Mouse (Mus musculus): ENCODE data around the gene Fastk.

Fastk gene

DNA sequence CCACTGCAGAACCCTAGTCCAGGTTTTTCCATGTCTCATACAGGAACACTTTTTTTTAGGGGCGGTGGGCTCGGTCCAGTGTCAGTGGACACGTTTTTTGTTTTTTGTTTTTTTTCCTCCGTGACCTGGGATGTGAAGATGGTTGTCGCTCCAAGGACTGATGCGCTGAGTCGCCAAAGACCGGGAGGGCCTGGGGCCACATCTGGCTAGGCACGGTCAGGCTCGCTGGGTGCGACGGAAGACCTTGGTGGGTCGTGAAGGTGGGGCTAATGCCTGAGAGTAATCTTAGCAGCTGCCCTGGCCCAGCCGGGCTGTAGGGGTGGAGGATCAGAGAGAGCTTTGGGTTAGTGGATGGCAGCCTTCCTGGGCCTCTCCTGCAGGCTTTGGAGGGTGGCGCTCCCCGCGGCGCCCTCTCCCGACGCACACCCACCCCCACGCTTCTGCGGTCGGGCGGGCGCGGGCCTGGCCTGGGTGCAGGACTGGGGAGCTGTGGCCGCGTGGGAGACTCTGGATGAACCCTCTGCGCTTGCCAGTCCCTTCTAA, 7.7 kb upstream of the Fastk start:
- peak; percentile 61 for DNase-seq (ENCODE audit: low read depth)

DNA sequence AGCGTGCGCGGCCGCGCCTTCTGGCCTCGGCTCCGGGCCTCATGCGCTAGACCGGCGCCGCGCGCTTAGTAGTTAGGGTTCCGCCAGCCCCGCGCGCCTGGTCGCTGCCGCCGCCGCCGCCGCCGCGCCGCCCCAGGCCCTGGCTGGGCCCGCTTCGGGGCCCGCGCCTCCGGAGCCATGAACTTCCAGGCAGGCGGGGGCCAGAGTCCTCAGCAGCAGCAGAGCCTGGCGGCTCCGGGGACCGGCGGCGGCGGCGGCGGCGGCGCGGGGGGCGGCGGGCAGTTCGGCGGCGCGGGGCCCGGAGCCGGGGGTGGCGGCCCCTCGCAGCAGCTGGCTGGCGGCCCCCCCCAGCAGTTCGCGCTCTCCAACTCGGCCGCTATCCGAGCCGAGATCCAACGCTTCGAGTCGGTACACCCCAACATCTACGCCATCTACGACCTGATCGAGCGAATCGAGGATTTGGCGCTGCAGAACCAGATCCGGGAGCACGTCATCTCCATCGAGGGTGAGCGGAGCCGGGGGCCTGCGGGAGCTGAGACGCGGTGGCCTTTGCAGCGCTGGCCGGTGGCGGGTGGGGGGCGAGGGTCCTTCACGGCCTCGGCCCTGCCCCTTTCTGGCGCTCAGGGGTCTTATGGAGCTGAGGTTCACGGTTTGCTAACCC, 7.1 kb upstream of the Fastk start, which contains the start of gene Agap3:
Gene Agap3 (plus strand): TSS at position 148 of the 661 bp plus-strand sequence.
- DNase-seq (ENCODE audit: low read depth) = peak; percentile 46

DNA sequence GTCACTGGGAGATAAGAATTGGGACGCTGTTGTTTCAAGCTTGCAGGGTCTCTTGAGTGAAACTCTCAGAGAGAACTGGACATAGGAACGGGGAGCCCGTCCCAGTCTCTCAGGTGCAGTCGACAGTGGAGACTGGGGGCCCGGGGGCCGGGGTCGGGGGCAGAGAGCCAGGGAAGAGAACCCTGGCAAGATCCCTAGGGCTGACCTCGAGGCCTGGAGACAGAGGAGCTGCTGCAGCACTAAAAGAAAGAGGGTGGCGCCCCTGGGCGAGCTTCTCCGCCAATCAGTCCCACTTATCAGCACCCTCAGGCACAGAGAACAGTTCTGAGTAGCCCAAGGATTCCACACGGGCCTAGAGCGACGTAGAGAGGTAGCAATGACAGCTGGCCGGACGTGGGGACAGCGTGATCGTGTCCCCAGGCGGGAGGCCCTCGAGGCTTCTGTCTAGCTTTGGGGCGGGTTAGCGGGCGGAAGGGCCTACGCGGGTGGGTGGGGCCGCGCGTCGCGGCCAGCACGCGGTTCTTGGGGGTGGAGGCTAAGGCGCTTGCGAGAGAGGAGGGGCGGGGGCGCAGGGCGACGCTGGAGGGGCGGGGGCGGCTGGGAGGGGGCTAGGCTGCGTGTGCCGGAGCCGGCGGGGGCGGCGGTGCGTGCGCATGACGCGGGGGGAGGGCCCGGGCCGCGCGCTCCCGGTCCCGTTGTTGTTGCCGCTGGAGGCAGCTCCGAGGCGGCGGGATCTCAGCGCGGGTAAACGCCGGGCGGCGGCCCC, 6.4 kb upstream of the Fastk start:
- DNase-seq (ENCODE audit: low read depth) = peak; percentile 93

DNA sequence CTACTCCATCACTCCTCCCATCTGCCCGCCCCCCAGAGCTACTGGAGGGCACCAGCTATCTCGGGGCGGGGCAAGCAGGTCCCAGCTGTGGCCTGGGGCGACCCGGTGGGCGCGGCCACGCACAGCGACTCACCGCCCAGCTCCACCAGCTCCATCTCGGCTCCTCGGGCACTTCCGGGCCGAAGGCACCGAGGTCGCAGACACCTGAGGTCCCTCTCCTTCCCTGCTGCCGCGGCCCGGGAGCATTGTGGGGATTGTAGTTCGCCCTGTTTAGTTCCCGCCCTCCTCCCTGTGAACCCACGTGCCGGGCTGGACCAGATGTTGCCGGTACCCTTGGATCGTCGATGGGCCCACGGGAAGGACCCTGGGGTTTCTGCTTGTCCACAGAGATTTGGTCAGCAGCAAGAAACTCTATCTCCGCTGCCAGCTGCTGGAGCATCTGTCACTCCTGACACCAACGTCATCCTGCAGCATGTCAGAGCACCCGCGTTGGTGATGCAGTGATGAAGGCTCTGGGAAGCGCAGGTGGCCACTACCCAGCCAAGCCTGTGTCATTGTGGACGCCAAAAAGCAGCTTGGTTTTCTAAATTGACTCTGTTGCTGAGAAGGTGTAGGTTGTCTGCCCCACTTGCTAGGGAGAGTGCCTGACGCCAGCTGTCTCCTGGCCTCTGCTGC, 2.7 kb upstream of the Fastk start, which contains the start of gene Tmub1:
Gene Tmub1 (minus strand): TSS at position 231 of the 675 bp plus-strand sequence.
- DNase-seq (ENCODE audit: low read depth) = peak; percentile 78

DNA sequence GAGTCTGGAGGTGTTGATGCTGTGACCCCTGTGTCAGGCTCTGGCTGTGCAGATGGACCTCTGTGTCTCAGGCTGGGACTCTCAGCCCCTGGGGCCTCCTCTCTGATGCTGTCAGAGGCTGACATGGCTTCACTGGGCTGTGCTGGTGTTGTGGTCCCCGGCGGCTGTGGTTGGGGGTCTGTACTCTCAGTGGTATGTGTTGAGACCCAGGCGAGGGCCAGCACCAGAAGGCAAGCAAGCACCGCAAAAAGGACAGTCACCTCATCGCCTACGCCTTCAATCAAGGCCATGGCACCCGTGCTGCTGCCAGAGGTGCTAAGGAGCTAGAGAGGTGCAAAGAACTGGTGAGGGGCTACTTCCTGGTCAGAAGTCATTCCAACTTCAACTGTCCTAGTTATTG, 1.5 kb upstream of the Fastk start:
- DNase-seq (ENCODE audit: low read depth) = no peak

DNA sequence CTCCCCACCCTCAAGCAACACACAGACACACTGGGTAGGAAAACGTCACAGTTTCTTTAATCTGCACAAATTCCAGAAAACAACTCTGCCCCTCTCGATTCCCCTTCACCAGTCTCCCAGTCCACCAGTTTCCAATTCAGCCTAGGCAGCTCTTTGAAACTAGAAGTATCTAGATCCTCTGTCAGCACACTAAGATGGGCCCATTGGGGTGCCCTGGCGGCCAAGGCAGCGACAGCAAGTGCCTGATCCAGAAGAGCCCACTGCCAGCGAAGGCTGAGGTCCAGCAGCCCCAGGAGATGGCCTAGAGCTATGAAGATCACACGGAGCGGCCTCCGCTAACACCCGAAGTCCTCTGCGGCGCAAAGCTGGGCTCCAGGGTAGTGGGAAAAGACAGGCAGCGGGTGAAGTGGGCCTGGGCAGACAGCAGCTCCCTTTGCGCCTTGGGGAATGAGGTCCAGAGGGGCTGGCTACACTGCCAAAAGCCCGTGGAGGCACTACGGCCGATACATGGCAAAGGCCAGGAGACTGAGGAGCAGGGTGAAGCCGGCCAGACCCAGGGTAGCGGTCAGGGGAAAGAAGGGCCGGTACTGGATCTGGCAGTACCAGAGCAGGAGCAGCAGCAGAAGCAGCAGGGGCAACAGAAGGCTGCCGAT, 467 bp upstream of the Fastk start:
- DNase-seq (ENCODE audit: low read depth) = no peak

DNA sequence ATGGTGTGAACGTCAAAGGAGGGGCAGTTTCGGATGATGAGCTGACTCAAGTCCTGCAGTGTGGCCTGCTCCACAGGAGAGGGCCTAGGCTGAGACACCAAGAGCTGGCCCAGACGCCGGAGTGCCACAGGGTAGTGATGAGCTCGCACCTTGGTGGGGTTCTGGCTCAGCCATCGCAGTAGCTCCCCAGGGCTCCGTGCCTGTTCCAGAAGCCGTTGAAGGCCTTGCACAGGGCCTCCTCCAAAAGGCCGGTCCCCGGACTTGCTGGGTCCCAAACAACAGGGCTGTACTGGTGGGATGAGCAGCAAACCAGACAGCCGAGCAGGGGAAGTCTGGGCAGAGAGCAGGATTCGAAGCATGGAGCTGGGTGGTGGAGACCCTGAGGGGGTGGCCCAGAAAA, 1.2 kb downstream of the Fastk start:
- DNase-seq (ENCODE audit: low read depth) = no peak

DNA sequence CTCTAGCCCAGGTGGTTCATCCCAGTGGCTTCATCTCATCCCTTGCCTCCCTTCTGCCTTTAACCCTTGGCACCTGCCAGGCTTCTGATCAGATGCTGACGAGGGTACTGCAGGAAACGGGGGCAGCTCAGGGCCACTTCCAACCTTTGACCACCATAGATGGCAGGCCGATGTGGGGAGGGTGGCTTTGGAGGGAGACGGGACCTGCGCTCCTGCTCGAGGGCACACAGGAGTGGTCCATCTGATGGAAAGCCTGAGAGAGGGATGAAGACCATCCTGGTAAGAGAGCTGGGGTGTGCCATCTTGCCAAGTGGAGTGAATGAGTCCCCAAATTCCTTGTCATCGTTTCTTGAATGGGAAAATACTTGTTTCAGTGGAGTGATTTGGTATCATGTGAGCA, 1.9 kb downstream of the Fastk start:
- no peak for DNase-seq (ENCODE audit: low read depth)

DNA sequence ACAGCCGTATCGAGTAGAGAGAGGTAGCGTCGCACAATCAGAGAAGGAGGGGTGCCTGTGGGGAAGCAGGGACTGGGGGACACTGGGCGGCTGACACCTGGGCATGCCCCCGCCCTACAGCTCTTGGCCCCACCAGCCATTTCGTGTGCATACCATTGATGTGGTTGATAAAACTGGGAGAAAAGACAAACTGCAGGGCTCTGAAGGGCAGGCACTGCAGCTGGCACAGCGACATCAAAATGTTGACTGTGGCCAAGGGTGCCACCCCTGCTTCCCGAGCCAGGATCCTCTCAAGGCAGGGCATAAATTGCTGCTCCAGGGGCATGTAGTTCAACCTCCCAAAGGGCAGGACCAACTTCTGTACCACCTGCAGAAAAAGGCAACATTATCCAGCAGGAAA, 3.1 kb downstream of the Fastk start:
- no peak for DNase-seq (ENCODE audit: low read depth)

DNA sequence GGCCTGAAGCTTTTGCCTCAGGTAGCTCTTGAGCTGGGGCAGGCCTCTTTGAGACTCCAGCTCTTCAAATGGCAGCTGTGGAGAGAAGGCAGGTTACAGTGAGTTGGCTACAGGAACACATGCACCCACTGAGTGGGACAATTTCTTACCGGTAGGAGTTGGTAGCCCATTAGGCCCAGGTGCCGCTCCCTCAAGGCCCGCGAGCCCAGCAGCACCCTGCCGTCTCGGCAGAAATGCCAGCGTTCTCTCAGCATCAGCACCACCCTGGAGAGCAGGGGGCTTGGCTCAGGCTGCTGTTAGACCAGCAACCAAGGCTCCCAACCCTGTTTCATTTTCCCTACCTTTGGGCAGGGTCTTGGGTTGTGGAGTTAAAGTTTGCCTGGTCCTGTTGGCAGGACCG, 3.9 kb downstream of the Fastk start:
- no peak for DNase-seq (ENCODE audit: low read depth)

DNA sequence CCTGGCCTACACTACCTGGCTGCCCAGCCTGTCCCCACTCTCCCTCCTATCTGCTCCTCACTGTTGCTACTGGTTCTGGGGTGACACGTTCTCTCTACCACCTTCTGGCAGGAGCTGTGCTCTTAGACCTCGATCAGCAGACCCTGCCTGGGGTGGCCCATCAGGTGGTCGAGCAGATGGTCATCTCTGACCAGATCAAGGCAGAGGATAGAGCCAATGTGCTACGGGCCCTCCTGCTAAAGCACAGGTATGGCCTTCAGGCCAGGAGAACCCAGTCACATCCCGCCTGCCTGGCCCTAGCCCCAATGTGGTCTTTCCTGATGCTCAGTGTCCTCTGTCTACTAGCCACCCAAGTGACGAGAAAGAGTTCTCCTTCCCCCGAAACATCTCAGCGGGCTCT, 11.1 kb downstream of the Fastk start:
- DNase-seq (ENCODE audit: low read depth) = no peak

DNA sequence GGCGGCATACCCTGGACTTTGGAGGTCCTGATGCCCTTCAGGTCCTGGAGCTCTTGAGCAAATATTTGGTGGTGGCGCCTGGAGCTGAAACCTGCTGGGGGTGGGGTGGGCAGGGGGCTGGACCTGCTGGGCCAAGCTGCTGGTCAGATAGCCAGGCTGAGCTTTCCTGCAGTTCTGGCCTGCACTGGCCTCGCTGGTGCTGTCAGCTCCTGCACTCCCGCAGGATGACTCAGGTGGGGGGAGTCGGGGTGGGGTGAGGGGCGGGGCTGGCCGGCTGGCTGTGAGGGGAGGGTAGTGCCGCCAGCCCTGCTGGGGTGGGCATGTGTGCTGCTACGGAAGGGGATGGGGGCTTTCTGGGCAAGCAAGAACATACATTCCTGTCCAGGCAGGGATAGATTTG, 16.5 kb downstream of the Fastk start:
- DNase-seq (ENCODE audit: low read depth) = peak; percentile 75

DNA sequence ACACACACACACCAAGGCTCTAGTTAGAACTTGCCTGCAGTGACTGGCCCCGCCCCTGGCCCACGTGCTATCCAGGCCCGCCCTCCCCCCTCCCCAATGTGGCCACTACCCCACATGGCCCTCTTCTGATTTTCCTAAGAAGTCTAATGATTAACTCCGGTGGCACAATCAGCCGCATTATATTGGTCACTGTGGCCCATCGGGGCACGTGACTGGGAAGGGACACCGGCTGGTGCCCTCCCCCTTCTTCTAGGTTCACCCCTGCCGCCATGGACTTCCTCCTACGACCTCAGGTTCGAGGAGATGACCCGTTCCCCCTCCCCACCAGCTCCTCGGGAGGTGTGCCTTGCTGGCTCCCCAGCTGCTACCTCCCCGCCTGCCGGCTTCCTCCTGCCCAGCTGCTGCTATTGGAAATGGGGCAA, 17.1 kb downstream of the Fastk start:
- peak; percentile 74 for DNase-seq (ENCODE audit: low read depth)

DNA sequence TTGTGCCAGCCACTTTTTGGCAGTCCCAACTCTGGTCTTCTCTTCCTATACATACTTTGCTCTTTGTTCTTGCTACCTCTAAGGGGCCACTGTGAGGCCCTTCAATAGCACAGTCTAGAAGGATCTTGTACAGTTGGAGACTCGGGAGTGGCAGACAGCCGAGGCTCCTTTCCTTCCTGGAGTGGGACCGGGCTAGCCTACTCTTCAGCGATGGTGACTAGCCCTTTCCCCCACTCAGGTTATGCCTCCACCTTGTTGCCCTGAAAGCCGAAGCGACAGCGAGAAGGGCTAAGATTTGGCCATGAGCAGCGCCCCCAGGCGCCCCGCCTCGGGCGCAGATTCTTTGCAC, 17.8 kb downstream of the Fastk start:
- no peak for DNase-seq (ENCODE audit: low read depth)

DNA sequence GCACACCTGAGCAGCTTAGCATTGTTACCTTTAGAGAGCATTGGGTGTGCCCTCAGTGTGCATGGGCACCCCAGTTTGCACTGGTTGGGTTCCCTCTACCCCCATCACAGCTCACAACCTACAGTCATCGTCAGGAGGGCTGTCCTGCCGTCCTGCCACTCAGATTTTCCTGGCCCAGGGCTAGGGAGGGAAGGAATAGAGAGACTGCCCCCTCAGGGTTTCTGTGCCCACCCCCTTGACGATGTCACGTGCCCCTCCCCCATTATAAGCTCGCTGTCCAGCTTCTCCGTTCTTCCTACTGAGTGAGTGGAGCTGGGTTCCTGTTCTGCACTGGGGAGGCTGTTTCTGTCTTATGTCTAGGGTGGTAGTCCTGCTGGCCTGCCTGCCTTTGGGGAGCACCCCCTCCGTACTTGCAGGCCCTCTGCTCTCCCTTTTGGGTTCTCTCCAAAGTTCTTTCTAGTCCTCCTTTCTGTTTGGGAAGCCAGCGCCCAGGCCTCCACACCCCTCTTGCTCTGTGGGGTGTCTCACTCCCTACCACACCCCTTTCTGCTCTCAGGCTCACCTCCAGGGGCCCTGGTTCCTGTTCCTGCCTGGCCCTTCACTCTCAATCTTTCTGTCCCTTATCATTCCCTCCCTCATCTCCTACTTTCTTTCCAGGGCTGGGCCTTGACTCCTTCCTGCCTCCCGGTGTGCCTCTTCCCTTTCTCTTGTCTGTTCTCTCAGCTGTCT, 18.4 kb downstream of the Fastk start:
- DNase-seq (ENCODE audit: low read depth) = peak; percentile 92

DNA sequence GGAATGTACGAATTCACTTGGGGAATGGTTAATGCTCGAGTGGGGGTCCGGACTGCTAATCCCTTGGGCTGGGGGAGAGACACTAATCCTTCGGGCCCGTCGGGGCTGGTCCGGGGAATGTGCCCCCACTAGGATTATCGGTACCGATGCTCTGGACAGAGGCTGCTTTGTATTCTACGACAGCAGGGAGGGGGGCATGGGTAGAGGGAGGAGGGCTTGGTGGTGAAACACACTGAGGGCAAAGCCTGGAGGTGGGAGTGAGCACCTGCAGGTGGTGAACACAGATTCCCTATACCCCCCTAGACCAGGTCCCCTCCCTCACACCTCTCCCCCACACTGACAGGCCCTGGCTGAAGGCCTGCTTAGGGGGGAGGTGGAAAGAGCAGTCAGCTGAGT, 19.1 kb downstream of the Fastk start:
- DNase-seq (ENCODE audit: low read depth) = peak; percentile 72

DNA sequence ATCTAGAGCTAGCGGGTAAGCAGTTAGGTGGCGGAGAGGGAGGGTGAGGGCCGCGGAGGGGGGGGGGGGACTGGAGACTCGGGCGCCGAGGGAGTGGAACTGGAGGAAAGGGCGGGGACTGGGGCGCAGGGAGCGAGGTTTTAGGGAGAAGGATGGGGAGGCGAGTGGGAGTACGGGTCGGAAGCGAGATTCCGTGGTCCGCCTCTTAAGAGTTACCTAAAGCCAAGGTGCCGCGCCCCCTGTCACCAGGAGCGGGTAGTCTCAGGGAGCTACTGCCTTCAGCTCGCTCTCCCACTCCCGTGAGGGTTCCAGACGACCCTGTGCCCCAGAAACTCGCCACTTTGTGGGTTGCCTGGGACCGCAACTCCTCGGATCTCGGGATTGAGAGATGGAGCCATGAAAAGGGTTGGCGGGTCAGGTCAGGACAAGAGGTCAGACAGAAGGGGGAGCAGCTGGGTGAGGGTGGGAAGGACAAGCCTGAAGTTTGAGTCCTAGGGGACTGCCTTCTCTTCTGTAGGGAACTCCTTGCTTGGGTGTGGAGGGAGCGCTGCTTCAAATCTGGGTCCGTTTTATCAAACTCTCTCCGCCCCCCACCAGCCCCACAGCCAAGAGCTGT, 19.6 kb downstream of the Fastk start:
- peak; percentile 78 for DNase-seq (ENCODE audit: low read depth)

DNA sequence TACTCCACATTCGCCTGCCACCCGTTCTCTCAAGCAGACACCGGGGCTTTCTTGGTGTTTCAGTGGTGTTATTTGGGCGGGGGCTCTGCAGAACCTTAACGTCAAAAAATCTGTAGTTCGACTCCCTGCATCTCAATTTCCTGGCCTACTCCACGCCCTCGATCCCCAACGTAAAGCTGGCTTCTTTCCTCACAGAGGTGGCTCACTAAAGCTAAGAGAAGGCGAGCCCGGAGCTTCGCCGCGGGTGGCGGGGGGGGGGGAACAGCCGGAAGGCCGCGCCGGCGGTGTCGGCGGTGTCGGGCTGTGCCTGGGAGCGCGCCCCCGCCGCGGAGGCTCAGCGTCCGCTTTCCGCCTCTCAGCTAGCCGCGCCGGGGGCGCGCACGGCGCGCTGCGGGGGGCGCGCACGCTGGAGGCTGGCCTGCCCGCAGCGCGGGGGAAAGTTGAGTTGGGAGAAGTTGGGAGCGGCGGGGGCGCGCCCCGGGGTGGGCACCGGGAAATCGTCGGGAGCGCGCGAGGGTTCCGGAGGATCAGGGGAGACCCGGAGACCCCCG, 20.2 kb downstream of the Fastk start:
- peak; percentile 97 for DNase-seq (ENCODE audit: low read depth)

DNA sequence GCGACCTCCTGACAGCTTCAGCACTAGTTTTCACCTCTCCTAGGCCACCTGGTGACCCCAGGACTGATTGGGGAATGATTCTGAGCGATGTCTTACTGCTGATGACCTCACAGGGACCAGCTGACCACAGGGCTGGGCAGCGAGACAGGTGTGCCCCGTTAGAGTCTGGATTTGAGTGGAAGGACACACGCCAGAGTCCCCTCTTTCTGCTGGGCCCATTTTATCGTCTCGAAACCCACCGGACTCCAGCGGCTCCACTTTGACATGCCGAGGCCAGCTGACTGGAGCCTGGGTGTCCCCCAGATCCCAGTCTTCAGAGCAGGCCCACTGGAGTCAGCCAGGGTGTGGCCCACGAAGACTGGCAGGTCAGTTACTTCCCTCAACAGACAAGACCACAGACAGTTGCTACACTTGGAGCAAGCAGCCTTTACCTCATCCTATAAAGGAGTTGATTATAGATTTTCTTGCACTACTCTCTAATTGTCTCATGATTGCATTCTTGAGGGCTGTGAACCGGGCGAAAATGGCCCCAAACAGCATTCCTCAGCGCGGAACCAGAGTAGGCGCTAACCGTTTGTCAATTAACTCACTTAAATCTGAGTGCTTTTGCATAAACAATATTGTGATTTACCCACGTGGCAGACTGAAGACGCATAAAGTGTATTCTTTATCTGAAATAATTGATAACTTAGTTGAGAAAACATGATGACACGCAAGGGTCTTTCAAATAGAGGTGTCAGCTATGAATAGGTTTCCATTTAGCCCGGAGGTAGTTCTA, 20.9 kb downstream of the Fastk start:
- DNase-seq (ENCODE audit: low read depth) = no peak

Measured in NIH3T3 (cell line).